Mouse (Mus musculus) layer of hippocampus, adult 2 months (tissue): ENCODE data around the gene Gm10300. TPM values are rescaled to one million over a fixed set of nuclear protein-coding genes. Genes with fewer than 3 reads are reported as not detected.
A peak's percentile ranks its signal among the peaks of the same experiment; 100 is the strongest.

Experiments
- DNase-seq, 2 experiments: peaks; one replicate each; pipeline ENCODE4 v3.0.0; 2022; ENCODE audit warnings: low spot score in 2 of 2
- H3K27ac ChIP-seq: fragments of 200-600 bp; 2 replicates; pipeline ENCODE4 v1.8.1; 2022
- H3K4me3 ChIP-seq: fragments of 200-600 bp; 2 replicates; pipeline ENCODE4 v1.8.1; 2022; ENCODE audit warnings: mild to moderate bottlenecking
- CTCF ChIP-seq: fragments of 200-600 bp; conservative IDR thresholded peaks from 2 replicates; pipeline ENCODE4 v1.8.1; 2022; ENCODE audit warnings: antibody characterized with exemption, mild to moderate bottlenecking, moderate library complexity
- long read RNA-seq, 2 experiments: library from polyadenylated mRNA; stranded (forward); transcript quantifications; one replicate each; pipeline ENCODE4 v2.0.0; 2021; ENCODE audit warnings: borderline mapping rate in 2 of 2
- total RNA-seq, 2 experiments: library from RNA; stranded (reverse); gene quantifications; 2 replicates each; pipeline ENCODE4 v1.2.3; 2021

Gm10300 gene
- total RNA-seq: not detected
- long read RNA-seq, experiment 1: 0 reads
- long read RNA-seq, experiment 2: 0 reads

DNA sequence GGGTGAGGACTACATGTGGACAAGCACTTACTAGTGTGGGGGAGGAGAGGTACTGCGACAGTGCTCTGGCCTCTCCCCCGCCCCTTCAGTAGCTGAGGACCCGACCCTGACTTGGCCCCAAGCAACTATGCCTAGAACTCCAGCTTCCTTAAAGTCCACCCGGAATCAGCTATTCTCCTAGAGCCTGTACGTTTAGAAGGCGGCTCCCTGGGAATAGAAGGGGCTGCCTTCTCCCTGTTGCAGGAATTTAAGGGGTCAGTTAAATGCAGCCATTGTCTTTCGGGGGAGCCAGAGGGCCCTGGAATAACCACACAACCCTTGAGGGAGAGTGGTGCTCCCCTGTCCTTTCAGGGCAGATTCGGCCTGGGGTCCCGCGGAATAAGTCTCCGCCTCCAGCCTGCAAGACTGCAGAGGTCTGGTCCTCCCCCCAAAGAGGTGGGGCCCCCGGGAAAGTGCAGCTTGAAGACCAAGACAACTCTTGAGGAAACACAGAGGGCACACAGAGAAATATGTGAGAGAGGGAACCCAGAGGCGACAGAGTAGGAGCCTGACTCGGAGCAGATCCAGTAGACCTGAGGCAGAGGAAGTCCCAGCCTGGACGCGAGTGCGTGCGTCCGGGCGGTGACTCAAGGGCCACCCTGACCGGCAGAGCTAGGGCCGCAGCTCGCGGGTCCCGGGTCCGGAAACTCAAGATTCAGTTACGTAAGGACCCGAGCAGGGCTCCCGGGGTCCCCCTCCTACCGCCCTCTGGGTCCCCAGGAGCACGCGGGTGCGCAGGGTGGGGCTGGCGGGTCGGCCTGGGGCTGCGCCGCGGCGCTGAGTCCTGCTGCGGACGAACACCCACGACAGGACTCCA is at the start of gene Gm10300:
TSS of gene Gm10300 (plus strand) at position 621 of the 856 bp plus-strand sequence.
- H3K27ac ChIP-seq: peak within 1 kb of the TSS; percentile 61
- peak within 1 kb of the TSS; percentile 94 for H3K4me3 ChIP-seq
- DNase-seq: no peak
- no peak for TF ChIP-seq CTCF

- no peak overlapping the region for H3K4me3 ChIP-seq
- DNase-seq: no peak
- no peak overlapping the region for H3K27ac ChIP-seq
- no peak for TF ChIP-seq CTCF
Measured at GRCm38 (mm10) chr4:132025264-132025663, 49.2 kb upstream of the Gm10300 start.

DNA sequence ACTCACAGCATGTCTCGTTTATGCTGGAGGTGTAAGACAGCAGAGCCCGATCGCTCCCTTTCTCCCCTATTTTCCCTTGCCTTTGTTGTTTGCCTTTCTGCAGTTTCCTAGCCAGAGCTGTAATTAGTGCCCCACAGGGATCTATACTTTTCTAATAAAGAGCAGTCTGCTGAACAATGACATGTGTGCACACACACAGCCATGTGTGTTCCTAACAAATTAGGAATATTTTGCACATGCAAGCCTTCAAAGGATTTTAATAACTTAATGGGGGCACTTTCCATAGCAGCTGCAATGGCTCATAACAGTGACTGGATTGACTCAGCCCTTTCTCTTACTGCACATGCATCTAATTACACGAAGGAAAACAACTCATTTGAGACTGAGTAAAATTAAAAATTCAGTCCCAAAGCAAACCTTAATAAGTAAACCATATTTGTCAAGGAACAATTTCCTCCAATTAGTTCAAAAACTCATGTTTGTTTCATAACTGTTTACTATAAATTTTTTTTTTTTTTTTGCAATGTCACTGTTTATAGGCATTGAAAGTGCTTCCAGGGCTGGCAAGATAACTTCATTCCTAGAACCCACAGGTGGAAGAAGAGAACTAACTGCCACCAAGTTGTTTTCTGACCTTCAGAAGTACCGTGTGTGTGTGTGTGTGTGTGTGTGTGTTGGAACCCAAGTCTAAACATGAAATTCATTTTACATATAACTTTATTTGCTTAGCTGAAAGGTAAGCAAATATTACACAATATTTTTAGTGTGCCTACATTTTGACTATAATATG is 48.6 kb upstream of the Gm10300 start:
- TF ChIP-seq CTCF: no peak
- Histone ChIP-seq H3K4me3 (no peak overlapping the region), H3K27ac (no peak overlapping the region)
- DNase-seq: no peak

GRCm38 (mm10) chr4:132027167-132027566 is 47.3 kb upstream of the Gm10300 start:
- no peak overlapping the region for H3K4me3 ChIP-seq
- no peak overlapping the region for H3K27ac ChIP-seq
- TF ChIP-seq CTCF: no peak
- no peak for DNase-seq

- DNase-seq: no peak
- no peak overlapping the region for H3K4me3 ChIP-seq
- H3K27ac ChIP-seq: peak overlapping the region; percentile 25; the same call in 1 of the 2 replicates
- no peak for TF ChIP-seq CTCF
Measured at GRCm38 (mm10) chr4:132027806-132028205, 46.7 kb upstream of the Gm10300 start.

DNA sequence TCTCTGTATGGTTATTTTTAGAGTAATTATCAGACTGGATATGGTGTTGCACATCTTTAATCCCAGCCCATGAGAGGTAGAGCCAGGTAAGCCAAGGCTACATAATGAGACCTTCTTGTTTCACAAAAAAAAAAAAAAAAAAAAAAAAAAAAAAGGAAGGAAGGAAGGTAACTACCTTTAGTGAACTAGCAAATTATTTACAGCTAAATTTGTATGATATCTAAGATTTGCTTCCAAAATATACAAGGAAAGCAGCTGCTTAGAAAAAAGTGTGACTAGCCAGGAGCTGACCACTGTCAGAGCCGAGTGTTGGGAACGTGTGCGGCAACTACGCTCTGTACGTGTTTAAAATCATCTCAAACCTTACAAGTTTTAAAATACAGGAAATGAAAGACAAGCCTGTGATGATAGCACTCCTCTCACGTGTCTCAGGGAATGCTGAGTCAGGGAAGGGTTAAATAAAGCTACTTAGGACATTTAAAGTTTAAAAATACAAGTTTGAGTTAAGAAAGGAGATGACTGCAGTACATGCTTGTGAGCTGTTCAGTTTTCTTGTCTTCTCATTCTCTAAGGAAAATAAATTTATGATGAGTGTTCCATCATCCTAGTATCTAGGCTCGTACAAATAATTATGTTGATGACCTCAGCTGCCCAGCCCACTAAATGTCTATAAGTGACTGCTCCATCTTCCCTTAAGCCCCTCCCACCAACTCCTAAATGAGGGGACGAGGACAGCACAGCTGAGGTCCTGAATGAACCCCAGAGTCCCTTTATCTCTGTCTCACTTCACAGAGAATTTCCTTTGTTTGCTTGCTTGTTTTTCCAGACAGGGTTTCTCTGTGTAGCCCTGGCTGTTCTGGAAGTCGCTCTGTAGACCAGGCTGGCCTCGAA is 44.4 kb upstream of the Gm10300 start:
- no peak for DNase-seq
- H3K4me3 ChIP-seq: no peak overlapping the region
- H3K27ac ChIP-seq: no peak overlapping the region
- TF ChIP-seq CTCF: no peak

GRCm38 (mm10) chr4:132033183-132033582 is 41.3 kb upstream of the Gm10300 start:
- Histone ChIP-seq H3K4me3 (no peak overlapping the region), H3K27ac (no peak overlapping the region)
- TF ChIP-seq CTCF: peak; percentile 73
- DNase-seq: no peak

GRCm38 (mm10) chr4:132034242-132034641 is 40.3 kb upstream of the Gm10300 start:
- Histone ChIP-seq H3K27ac (no peak overlapping the region), H3K4me3 (no peak overlapping the region)
- DNase-seq: no peak
- no peak for TF ChIP-seq CTCF

- no peak overlapping the region for H3K4me3 ChIP-seq
- no peak for DNase-seq
- no peak for TF ChIP-seq CTCF
- no peak overlapping the region for H3K27ac ChIP-seq
Measured at GRCm38 (mm10) chr4:132037137-132037536, 37.4 kb upstream of the Gm10300 start.

DNA sequence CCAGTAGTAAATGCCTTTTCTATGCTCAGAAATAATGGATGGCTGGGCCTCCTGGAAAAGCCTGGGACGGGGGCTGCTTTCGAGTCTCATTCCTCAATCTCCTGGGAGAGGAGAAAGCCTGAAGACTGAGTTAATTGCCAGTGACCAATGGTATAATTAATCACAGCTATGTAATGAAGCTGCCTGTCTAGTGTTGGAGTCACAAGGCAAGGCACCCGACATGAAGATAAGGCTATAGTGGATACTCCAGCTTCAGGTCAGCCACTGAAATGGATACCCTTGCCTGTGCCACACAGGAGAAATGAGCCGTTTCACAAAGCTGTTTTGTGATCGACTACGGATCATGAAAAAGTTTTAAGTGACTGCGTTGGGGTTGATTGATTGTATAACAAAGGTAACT is 36.5 kb upstream of the Gm10300 start:
- no peak for TF ChIP-seq CTCF
- Histone ChIP-seq H3K27ac (no peak overlapping the region), H3K4me3 (no peak overlapping the region)
- DNase-seq: no peak

- no peak for TF ChIP-seq CTCF
- DNase-seq: no peak
Measured at GRCm38 (mm10) chr4:132038809-132039208, 35.7 kb upstream of the Gm10300 start.

GRCm38 (mm10) chr4:132039521-132039920 is 35.0 kb upstream of the Gm10300 start:
- no peak for TF ChIP-seq CTCF
- no peak for DNase-seq
- Histone ChIP-seq H3K27ac (peak overlapping the region; percentile 37; the same call in 1 of the 2 replicates), H3K4me3 (no peak overlapping the region)

More at GRCm38 (mm10) chr4:132038809-132039208, 35.7 kb upstream of the Gm10300 start:
- Histone ChIP-seq H3K27ac (0 out of 2 replicates have a peak overlapping the region, but pooled peaks have one; percentile 37), H3K4me3 (no peak overlapping the region)
